Mouse (Mus musculus) c-Kit-negative CD71-positive TER-119-positive erythroid progenitor cells, embryonic 14.5 days (primary cell): Measurements from ENCODE around the gene Spc25.

ENCODE experiments used
- DNase-seq: peaks from one replicate; pipeline ENCODE4 v3.0.0-alpha.2; 2013; ENCODE audit warnings: low read depth, low spot score

Gene Spc25

DNA sequence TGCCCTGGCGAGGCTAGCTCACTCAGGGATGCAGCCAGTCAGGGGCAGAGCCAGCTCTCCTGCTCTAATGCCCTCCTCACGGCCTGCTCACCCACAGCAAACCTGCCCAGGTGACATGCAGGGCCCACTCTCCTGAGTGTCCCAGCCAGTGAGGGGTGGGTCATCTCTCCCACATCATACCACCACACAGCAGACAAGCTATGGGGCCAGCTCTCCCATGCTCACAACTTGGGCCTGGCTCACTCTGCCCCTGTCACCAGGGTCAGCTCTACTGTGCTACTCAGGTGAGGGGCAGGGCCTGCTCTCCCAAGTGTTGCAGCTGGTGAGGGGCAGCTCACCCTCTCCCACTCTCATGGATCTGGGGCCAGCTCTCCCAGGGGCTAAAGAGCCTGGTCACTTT lies 18.0 kb downstream of the Spc25 start:
- DNase-seq, result no peak

DNA sequence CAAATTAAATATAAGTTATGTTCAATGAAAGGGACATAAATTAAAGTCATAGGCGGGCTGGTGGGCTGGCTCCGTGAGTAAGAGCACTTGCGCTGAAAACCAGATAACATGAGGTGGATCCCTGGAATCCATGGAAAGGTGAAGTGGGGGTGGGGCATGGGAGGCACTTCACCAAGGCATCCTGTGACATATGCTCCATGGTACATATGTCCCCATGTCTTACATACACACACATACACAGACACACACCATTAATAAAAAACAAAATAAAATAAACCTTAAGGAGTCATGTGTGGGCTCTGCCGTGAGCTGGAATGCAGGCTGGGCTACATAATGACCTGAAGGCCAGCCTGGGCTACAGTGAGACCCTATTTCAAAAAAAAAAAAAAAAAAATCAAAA lies 26.3 kb downstream of the Spc25 start:
- no peak for DNase-seq

DNA sequence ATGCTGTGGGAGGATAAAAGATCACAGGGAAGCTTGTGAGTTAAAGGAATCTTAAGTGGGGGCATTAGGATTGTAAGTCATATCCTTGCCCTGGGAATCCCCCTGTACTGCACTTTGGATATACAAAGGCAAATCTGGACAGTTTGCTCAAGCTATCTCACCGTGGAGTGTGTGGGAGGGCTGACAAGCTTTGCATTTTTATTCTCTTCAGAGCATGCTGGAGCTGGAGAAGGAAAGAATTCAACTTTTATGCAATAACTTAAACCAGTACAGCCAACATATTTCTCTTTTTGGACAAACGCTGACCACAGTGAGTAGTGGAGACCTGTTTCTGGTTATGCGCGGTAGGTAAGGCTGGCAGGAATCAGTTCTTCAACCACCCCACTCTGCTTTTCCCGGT lies 30.7 kb downstream of the Spc25 start:
- DNase-seq, result no peak

DNA sequence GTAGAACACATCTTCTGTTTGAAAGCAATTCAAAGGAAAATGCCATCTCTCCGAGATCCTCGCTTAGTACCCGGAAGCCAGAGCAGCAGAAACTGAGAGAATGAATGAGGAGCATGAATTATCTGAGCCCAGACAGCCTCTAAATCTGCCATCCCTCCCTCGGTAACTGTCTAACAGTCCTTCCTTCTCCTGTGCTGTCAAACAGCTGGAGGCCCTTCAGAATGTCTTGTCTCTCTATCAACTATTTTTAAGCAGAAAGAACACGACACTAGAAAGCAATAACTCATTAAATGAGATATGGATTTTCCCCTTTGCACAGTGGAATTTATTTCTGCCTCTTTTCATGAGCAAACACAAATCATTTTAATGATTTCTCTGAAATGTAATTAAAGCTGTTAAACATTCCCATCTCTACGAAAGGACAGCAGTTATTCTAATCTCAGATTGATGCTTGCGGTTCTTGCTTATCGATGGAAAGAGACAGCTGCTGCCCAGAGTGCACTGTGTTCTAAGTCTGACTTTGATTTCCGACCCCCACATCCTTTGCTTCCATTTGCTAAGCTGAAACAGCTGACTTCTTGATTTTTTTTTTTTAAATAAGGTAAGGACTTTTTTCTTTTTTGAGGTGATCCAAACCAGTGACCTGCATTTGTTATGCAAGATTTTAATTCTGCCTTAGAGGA lies 35.5 kb downstream of the Spc25 start:
- DNase-seq, result no peak

DNA sequence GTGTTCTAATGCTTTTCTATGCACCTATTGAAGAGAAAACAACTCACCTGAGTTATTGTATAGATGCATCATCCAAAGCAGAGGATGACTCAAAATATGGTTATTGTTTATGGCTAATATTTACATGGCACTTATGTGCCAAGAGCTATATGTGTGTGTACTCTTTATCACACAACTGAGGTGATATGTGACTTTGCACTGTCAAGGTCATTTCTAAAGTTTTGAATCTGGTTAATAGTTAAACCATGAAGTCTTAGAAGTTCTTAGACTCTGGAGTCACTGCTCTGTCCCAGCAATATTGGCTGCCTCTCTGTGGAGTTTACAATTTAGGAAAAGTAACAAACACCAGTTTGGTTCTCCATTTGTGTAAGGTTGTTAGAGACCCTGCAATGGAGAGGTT lies 47.1 kb downstream of the Spc25 start:
- DNase-seq, result no peak

DNA sequence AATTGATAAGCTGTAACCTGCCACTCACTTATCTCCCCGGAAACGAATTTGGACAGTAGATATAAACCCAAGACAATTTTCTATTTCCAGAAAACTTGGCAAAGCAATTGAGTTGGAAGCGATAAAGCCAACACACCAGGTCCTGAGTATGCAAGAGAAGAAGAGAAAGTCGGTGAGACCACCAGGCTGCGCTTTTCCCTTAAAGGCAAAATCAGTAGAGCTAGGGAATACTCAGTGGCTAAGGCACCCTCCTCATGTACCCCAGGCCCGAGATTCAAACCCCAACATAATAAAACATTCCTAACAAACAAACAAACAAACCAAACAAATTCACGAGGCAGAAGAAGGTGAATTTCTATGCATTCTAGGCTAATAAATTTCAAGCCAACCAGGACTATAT lies 49.7 kb downstream of the Spc25 start:
- no peak for DNase-seq

DNA sequence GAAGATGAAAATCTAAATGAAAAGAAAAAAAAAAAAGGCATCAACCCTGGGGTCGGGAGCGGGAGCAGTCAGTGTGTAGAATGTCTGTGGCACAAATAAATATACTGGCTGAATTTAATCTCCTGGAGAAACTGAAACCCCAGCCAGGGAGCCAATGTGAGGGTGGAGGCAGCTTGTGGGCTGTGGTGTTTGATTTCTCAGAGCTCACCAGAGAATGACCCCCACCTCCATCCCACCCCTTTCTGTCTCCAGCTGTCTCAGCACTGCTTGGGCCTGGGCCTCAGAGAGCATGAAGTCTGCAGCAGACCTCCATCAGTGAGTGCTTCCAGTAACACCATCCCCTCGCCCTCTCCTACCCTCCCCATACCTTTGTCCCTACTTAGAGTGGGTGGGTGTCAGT lies 50.1 kb downstream of the Spc25 start:
- DNase-seq, result no peak

DNA sequence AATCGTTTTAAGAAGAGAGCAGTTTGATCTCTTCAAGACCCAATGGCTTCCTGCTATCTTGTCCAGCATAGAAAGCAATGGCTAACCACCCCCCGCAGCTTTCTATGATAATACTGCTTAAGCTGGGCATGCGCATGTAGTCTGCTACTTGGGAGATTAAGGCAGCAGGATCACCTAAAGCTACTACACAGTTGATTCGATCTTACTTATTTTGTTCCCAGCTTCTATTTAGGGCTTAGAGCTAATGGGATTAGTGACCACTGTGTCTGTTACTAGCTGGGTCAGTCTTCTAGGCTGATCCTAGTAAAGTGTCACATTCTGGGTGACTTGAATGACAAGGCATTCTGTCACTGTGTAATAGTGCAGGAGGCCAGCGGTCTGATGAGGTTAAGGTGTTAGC lies 55.2 kb downstream of the Spc25 start:
- DNase-seq, result no peak

DNA sequence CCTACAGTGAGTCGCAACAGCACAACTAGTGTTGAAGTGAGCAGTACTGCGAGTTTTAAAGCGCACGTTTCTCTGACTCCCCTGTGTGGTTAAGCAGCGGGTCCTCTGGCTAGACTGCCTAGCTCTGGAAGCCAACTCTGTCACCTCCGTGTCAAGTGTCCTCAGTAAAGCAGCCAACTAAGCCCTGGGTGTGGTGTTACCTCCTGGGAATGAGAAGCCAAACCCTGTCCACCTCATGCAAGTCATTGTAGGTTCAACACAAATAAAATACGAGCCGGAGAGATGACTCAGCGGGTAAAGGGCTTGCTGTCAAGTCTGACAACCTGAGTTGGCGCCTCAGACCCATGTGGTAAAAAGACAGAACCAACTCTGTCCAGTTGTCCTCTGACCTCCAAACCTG lies 56.8 kb downstream of the Spc25 start:
- DNase-seq, result no peak

DNA sequence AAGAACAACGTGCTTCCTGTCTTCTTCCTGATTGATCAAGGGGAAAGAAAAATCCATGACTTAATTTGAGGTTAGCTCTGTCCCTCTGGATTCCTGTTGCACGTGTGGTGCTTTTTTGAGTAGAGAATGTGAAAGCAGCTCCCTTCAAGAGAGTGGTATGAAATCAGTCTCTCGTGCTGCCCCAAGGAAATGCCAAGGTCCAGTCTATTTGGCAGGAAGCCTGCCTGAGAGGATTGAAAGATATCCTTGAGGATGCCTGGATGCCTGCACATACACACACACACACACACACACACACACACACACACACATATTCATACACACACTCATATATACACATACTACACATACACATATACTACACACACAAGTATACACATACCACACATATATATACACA lies 57.3 kb downstream of the Spc25 start:
- DNase-seq, result no peak
